Mouse (Mus musculus) C2C12 (cell line): Measurements from ENCODE around the gene Eddm3b.
"Not testable (repeated sequence)": the region's sequence is repeated elsewhere in the genome, so short reads cannot be mapped to it uniquely, and the experiment has no call there.

Experiments
- CEBPB ChIP-seq: IDR thresholded peaks from one replicate; pipeline ENCODE4 v1.6.1; 2011; ENCODE audit warnings: low read depth, mild to moderate bottlenecking, control low read depth, moderate library complexity
- CTCF ChIP-seq: IDR thresholded peaks from one replicate; pipeline ENCODE4 v1.5.1; 2011; ENCODE audit not compliant: control insufficient read depth, insufficient read depth, insufficient read length
- FOSL1 ChIP-seq: IDR thresholded peaks from one replicate; pipeline ENCODE4 v1.8.0; 2011; ENCODE audit warnings: mild to moderate bottlenecking, low read length; ENCODE audit not compliant: poor library complexity, insufficient read depth, severe bottlenecking
- MAX ChIP-seq: IDR thresholded peaks from one replicate; pipeline ENCODE4 v1.6.1; 2011; ENCODE audit warnings: mild to moderate bottlenecking, control low read depth
- MYOG ChIP-seq: IDR thresholded peaks from one replicate; pipeline ENCODE4 v1.6.1; 2011; ENCODE audit not compliant: control insufficient read depth, insufficient read length; ENCODE audit errors: extremely low read depth
- USF1 ChIP-seq: IDR thresholded peaks from one replicate; pipeline ENCODE4 v1.6.1; 2011; ENCODE audit warnings: low read depth, mild to moderate bottlenecking, control low read depth, moderate library complexity

DNA sequence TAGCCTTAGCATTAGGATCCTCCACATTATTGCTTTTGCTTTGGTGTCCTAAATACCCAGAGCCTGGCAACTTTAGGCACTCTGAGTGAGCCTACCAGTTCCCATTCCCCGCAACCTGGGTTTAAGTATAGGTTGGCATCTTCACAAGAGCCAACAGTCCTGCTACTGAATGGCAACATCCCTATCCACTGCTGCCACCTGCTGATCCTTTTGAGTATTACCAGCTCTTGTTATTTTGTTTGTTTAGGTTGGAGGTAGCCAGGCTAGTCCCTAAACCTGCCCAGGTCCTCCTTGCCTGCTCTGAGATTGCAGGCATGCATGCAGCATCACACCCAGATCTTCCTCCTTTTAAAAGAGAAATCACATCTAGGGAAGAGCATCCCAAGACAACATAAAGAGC lies 15.9 kb upstream of the Eddm3b start:
- not testable (repeated sequence) for TF ChIP-seq USF1, CTCF, CEBPB, MAX, MYOG, FOSL1
